Mouse (Mus musculus): ENCODE data around the gene Ptgfrn. TPM values are rescaled to one million over a fixed set of nuclear protein-coding genes. Genes with fewer than 3 reads are reported as not detected.

Ptgfrn gene
- polyA plus RNA-seq, 1 experiment from 2014 or later = 6.3 TPM

DNA sequence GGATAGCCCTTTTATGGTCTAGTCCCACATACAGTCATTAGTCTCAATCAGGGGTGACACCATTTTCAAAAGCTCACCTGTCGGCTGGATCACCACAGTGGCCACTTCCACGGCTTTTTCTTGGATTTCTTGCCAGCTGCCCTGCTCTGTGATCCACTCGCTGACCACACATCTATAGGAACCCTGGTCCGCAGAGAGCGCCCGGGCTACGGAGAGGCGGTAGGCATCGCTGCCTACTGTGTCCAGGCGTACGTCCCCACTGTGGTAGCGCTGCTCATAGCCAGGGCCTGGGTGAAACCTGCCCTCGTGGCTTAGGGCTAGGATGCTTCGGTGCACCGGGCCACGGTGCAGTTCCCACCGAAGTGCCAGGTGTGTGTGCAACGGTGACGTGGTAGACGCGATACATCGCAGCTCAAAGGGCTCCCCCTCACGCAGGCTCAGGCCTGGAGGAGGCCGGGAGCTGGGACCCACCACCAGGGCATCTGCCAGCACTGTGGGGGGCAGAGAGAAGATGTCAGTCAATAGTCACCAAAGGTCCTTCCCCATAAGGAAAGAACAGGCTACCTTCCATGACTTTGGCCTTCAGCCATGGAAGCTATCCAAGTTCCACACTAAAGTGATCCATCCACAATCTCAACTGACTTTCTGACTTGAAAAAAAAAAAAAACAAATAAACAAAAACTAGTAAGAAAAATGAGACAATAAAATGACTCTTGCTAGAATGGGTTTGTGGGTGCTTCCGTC, 32.9 kb downstream of the Ptgfrn start:
- no peaks in the 10 kb centered on the region for H3K9me3 ChIP-seq
- no peak overlapping the region for H3K4me2 ChIP-seq (replicated peaks)
- H3K4me3 ChIP-seq = no peak overlapping the region
- WGBS = 95% methylated on average over 25 of the region's 25 CpGs
- H3K27me3 ChIP-seq = no peaks in the 10 kb centered on the region
- peaks cover 48% of the 10 kb centered on the region for H3K36me3 ChIP-seq
- H3K27ac ChIP-seq = no peak overlapping the region
- no peak for ATAC-seq (ENCODE audit: insufficient number of reproducible peaks, insufficient read depth, low FRiP score, low TSS enrichment)
- H3K9ac ChIP-seq = no peak overlapping the region
- H3K4me1 ChIP-seq = peaks cover 5% of the 10 kb centered on the region; the same call in 1 of the 2 replicates

DNA sequence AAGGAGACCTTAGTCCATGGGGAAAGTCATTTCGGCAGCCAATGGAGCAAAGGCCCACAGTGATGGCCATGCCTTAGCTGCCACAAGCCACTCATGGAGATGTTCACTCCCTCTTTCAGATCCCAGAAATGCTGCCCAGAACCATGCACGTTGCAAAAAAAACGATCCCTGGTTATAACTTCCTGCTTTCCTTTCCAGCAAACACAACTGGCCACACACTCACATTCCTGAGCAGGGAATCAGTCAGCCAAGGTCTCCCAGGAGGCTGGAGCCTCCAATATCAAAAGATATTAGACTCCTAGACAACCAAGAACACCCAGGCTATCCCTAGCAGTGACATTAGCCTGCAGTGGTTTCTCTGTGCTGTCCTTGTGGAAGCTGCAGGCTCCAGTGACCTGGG, 34.2 kb downstream of the Ptgfrn start:
- no peak overlapping the region for H3K4me3 ChIP-seq
- H3K9me3 ChIP-seq = no peaks in the 10 kb centered on the region
- H3K4me2 ChIP-seq (replicated peaks) = no peak overlapping the region
- H3K27ac ChIP-seq = no peak overlapping the region
- ATAC-seq (ENCODE audit: insufficient number of reproducible peaks, insufficient read depth, low FRiP score, low TSS enrichment) = no peak
- 64% methylated on average over 3 of the region's 3 CpGs for WGBS
- no peak overlapping the region for H3K9ac ChIP-seq
- H3K27me3 ChIP-seq = no peaks in the 10 kb centered on the region
- H3K4me1 ChIP-seq = peaks cover 14% of the 10 kb centered on the region
- peaks cover 50% of the 10 kb centered on the region for H3K36me3 ChIP-seq

DNA sequence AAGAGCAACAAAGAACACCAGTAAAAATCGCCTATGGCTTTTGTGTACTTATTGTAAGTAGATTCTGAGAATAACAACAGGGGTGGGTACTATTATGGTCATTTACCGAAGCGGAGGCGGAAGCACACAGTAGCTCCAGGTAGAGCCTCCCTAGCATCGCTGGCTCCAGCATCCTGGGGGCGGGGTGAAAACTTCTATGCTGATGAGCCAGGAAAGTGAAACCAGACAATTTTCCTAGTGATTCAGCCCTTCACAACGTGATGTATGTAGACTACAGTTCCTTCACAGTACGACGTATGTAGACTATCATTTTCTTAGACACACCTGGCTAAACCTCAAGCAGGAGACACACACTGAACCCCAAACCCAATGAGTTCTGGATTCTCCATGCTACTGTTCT, 36.7 kb downstream of the Ptgfrn start:
- no peak overlapping the region for H3K4me3 ChIP-seq
- no peak overlapping the region; the same call in 1 of the 2 replicates for H3K27ac ChIP-seq
- H3K4me1 ChIP-seq = peaks cover 33% of the 10 kb centered on the region
- H3K4me2 ChIP-seq (replicated peaks) = no peak overlapping the region
- H3K9ac ChIP-seq = no peak overlapping the region
- WGBS = 68% methylated on average over 9 of the region's 9 CpGs
- no peaks in the 10 kb centered on the region for H3K27me3 ChIP-seq
- no peak for ATAC-seq (ENCODE audit: insufficient number of reproducible peaks, insufficient read depth, low FRiP score, low TSS enrichment)
- H3K9me3 ChIP-seq = no peaks in the 10 kb centered on the region
- peaks cover 32% of the 10 kb centered on the region for H3K36me3 ChIP-seq

DNA sequence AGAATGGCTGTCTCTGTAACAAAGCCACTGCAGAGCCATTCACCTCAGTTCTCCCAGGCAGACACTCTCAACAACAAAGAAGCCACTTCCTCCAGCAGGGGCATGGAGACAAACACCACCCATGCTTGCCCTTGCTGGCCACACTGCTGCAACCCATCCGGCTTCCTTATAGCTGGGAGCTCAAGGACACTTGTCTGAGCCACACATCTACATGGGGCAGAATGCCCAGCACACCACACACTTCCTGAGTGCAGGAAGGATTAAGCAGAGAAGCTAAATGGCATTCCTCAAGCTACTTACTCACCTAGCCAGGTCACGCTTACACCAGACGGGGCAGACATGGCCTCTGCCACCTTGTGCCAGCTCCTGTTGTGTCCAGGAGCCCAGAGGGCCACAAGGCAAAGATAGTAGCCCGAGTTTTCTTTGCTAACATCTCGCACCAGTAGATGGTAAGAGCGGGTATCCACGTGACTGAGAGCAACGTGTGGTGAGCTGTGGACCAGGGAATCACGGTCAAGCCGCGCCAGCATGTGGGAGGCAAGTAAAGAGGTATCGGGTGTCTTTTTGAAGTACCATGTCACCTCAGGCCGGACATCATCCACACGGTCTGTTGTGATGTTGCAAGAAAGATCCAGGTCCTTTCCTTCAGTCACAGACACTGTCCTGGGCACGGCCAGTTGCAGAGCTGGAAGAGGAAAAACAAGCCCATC, 37.4 kb downstream of the Ptgfrn start:
- no peaks in the 10 kb centered on the region for H3K9me3 ChIP-seq
- peaks cover 26% of the 10 kb centered on the region for H3K36me3 ChIP-seq
- H3K4me2 ChIP-seq (replicated peaks) = no peak overlapping the region
- no peaks in the 10 kb centered on the region for H3K27me3 ChIP-seq
- no peak overlapping the region for H3K27ac ChIP-seq
- no peak overlapping the region for H3K4me3 ChIP-seq
- ATAC-seq (ENCODE audit: insufficient number of reproducible peaks, insufficient read depth, low FRiP score, low TSS enrichment) = no peak
- H3K9ac ChIP-seq = no peak overlapping the region
- WGBS = 81% methylated on average over 15 of the region's 15 CpGs
- peaks cover 40% of the 10 kb centered on the region for H3K4me1 ChIP-seq

DNA sequence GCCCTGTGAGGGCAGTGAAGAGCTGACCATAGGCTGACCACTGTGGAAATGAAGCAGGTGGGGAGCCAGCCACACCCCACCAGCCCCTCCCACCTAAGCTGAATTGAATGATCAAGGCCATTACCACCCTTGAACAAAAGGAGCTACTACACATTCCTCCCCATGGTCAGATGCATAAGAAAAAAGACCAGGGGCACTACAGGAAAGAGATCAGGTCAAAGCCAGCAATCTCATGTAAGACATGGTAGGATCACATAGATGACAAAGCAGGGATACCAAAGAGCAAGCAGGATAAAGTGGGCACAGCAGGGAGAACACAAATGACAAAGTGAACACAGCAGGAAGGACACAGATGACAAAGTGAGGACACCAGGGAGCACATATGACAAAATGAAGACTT, 38.5 kb downstream of the Ptgfrn start:
- no peak overlapping the region for H3K9ac ChIP-seq
- no peak overlapping the region for H3K4me3 ChIP-seq
- no peaks in the 10 kb centered on the region for H3K27me3 ChIP-seq
- H3K36me3 ChIP-seq = peaks cover 18% of the 10 kb centered on the region
- H3K4me1 ChIP-seq = peaks cover 40% of the 10 kb centered on the region
- H3K9me3 ChIP-seq = no peaks in the 10 kb centered on the region
- H3K4me2 ChIP-seq (replicated peaks) = no peak overlapping the region
- no peak for ATAC-seq (ENCODE audit: insufficient number of reproducible peaks, insufficient read depth, low FRiP score, low TSS enrichment)
- H3K27ac ChIP-seq = no peak overlapping the region

DNA sequence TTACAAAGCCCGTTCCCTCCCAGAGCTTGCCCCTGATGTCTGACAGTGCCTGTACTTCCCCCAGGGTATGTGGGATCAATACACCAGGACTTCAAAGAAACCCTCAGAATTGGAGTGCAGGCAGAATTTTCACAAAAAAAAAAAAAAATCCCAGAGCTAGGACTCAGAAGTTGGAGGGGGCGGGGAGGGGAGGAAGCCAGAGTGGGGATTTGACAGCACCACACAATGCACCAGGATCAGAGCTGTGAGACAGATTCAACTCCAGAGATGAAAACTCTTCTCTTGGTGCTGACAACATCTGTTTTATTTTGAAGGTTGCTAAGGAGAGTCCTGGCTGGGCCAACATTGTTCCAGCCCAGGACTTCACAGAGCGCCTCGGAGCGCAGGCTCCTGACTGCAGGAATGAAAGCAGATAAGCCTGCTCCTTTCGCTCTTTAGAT, 39.3 kb downstream of the Ptgfrn start:
- no peaks in the 10 kb centered on the region for H3K9me3 ChIP-seq
- no peak overlapping the region for H3K4me2 ChIP-seq (replicated peaks)
- no peaks in the 10 kb centered on the region for H3K27me3 ChIP-seq
- no peak overlapping the region for H3K9ac ChIP-seq
- H3K27ac ChIP-seq = peak overlapping the region; percentile 70
- 0 out of 2 replicates have a peak, but pooled peaks have one; percentile 23 for ATAC-seq (ENCODE audit: insufficient number of reproducible peaks, insufficient read depth, low FRiP score, low TSS enrichment)
- 44% methylated on average over 6 of the region's 6 CpGs for WGBS
- no peak overlapping the region for H3K4me3 ChIP-seq
- peaks cover 40% of the 10 kb centered on the region for H3K4me1 ChIP-seq
- H3K36me3 ChIP-seq = peaks cover 15% of the 10 kb centered on the region

DNA sequence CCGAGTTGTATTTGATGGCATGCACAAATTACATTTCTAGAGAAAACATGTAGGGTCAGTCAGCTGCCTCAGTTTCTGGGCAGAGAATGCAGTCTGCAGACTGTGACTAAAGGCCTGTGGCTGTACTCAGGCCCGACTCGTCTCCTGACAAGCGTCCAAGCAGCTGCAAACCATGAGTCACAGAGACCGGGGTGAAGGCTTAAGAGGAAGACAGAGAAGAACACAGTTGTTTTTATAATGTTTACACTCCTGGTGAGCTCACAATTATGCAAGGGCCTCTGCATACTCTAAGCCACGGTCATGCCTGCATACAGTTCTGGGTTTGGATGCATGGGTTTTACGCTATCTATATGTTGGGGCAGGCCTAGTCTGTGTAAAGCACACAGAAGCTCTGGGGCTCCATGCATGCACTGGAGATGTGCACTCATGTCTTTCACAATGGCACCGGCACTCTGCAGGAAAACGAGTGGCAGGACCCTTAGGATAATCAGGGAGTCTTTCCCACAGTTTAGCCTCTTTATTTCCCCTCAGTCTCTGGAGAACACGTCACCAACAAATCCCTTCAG, 39.8 kb downstream of the Ptgfrn start:
- Histone ChIP-seq H3K36me3 (peaks cover 15% of the 10 kb centered on the region), H3K4me1 (peaks cover 41% of the 10 kb centered on the region), H3K4me2 (replicated peaks) (no peak overlapping the region), H3K4me3 (no peak overlapping the region), H3K27ac (peak overlapping the region; percentile 70), H3K27me3 (no peaks in the 10 kb centered on the region), H3K9ac (no peak overlapping the region), H3K9me3 (no peaks in the 10 kb centered on the region)
- WGBS = 49% methylated on average over 10 of the region's 10 CpGs
- no peak for ATAC-seq (ENCODE audit: insufficient number of reproducible peaks, insufficient read depth, low FRiP score, low TSS enrichment)

DNA sequence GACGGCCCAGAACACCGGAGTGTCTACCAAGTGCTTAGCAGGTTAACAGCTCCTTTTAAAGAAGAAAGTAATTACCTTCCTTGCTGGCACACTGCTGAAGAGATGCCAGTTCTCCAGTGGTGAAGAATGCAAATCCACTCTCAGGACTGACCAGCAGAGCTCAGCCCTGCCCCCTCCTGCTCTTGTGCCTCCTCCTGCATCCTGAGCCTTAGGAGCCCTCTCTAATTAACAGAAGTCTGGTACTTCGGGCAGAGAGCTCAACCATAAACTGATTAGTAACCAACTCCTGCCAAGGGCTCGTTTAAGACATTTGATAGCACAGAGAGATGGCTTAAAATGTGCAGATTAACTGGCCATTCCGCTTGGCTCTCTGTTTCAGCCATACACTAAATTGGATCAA, 41.4 kb downstream of the Ptgfrn start:
- no peak for ATAC-seq (ENCODE audit: insufficient number of reproducible peaks, insufficient read depth, low FRiP score, low TSS enrichment)
- peaks cover 42% of the 10 kb centered on the region for H3K4me1 ChIP-seq
- H3K27me3 ChIP-seq = no peaks in the 10 kb centered on the region
- H3K9me3 ChIP-seq = no peaks in the 10 kb centered on the region
- H3K4me3 ChIP-seq = no peak overlapping the region
- 39% methylated on average over 5 of the region's 5 CpGs for WGBS
- no peak overlapping the region for H3K4me2 ChIP-seq (replicated peaks)
- H3K27ac ChIP-seq = peak overlapping the region; percentile 30; the same call in 1 of the 2 replicates
- H3K9ac ChIP-seq = no peak overlapping the region
- H3K36me3 ChIP-seq = peaks cover 15% of the 10 kb centered on the region

DNA sequence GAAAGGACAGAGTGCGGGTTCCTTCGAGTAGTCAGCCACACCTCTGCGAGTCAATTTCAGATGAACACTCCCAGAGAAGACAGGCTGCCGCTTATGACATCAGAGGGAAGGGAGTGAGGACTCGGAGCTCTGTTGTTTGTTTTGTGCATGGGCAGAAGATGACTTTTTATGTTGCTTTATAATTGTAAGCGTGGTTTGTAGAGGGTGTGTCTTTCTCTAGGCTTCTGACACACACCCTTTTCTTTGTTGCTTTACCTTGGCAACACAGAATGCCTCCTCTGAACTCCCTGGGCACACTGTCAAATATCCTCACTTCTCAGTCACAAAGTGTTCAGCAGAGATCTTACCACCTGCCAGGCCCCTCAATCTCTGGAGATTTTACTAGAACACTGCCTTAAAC, 43.9 kb downstream of the Ptgfrn start:
- ATAC-seq (ENCODE audit: insufficient number of reproducible peaks, insufficient read depth, low FRiP score, low TSS enrichment) = no peak
- WGBS = 88% methylated on average over 6 of the region's 6 CpGs
- 0 out of 2 replicates have a peak, but pooled peaks cover 4% of the 10 kb centered on the region for H3K36me3 ChIP-seq

DNA sequence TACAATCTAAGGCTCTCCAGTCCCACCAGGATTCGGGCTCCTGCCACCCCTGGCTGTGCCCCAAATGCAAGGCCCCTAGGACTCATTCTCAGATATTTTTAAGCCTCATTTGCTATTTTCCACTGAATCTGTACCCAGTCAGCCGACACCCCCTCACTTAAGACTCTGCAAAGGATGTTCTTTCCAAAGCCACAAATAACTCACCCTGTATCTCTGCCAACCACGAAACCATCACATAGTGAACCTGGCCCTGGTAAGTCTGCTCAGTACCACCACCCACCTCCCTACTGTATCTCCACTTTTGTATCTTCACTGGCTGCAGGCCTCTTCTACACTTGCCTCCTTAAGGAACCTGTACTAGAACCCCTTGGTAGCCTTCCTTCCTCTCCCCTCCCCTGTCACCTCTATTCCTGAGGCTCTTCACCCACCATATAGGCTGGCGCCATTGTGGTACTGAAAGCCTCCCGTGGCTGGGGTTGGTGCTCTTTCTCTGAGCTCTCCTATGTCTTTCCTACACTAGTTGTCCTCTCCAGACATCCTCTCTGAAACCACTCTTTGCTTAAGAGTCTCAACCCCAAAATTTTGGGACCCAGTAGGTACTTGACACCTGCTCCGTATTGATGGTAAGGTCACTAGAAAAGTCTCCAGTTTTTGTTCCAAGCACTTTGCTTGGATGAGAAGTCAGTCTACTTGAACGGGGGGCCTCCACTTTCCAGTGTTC, 48.1 kb downstream of the Ptgfrn start:
- H3K4me1 ChIP-seq = 0 out of 2 replicates have a peak, but pooled peaks cover 3% of the 10 kb centered on the region
- H3K36me3 ChIP-seq = peaks cover 29% of the 10 kb centered on the region
- no peak for ATAC-seq (ENCODE audit: insufficient number of reproducible peaks, insufficient read depth, low FRiP score, low TSS enrichment)
- H3K4me2 ChIP-seq (replicated peaks) = no peak overlapping the region
- WGBS = 92% methylated on average over 7 of the region's 7 CpGs
- H3K27ac ChIP-seq = no peak overlapping the region
- no peaks in the 10 kb centered on the region for H3K27me3 ChIP-seq
- no peaks in the 10 kb centered on the region for H3K9me3 ChIP-seq
- H3K9ac ChIP-seq = no peak overlapping the region
- H3K4me3 ChIP-seq = no peak overlapping the region

More for the DNA sequence above, 43.9 kb downstream of the Ptgfrn start:
- H3K4me1 ChIP-seq = peaks cover 32% of the 10 kb centered on the region
- H3K27ac ChIP-seq = no peak overlapping the region
- H3K4me3 ChIP-seq = no peak overlapping the region
- H3K9me3 ChIP-seq = no peaks in the 10 kb centered on the region
- no peak overlapping the region for H3K9ac ChIP-seq
- H3K27me3 ChIP-seq = no peaks in the 10 kb centered on the region
- no peak overlapping the region for H3K4me2 ChIP-seq (replicated peaks)

DNA sequence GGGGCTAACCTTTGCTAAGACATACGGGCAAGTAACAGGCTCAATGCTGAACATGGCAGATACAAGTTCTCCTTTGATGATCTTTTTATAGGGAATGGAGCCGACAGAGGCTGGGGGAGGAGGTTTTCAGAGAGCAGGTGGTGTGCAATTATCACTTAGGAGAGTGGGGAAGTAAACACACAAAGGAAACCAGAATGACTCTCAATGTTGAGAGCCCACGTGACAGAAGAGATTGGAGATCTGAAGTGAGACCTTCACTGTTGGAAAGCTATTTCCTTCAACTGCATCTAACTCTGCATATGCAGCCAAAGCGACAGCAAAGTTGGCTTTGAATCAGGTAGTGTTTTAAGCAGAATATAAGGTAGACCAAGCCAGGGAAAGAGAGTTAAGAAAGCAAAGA, 50.9 kb downstream of the Ptgfrn start:
- Histone ChIP-seq H3K9ac (no peak overlapping the region), H3K27ac (no peak overlapping the region), H3K4me3 (no peak overlapping the region), H3K36me3 (peaks cover 46% of the 10 kb centered on the region), H3K9me3 (no peaks in the 10 kb centered on the region), H3K4me1 (no peaks in the 10 kb centered on the region), H3K4me2 (replicated peaks) (no peak overlapping the region), H3K27me3 (no peaks in the 10 kb centered on the region)
- WGBS = 87% methylated on average over 4 of the region's 4 CpGs
- ATAC-seq (ENCODE audit: insufficient number of reproducible peaks, insufficient read depth, low FRiP score, low TSS enrichment) = no peak
